Mouse (Mus musculus): ENCODE measurements around the gene Olfr1055. TPM values are rescaled to one million over a fixed set of nuclear protein-coding genes. Genes with fewer than 3 reads are reported as not detected.
"Not testable (repeated sequence)": the region's sequence is repeated elsewhere in the genome, so short reads cannot be mapped to it uniquely, and the experiment has no call there.

Gene Olfr1055
- total RNA-seq (2014; rRNA removed): not detected in 2 replicates
- polyA plus RNA-seq (2015; fragmentation: Nextera tagmentation; extraction: Ambion mirVana): not detected in 2 replicates

- Histone ChIP-seq H3K4me3 (ENCODE audit: low read depth, low read length) (no peak within 1 kb of the TSS), H3K4me2 (ENCODE audit: low read depth) (no peak within 1 kb of the TSS), H3K27me3 (ENCODE audit: insufficient read depth, low read length) (no peaks in the 10 kb centered on the region), H3K4me1 (ENCODE audit: insufficient read depth) (no peaks in the 10 kb centered on the region), H3K27ac (ENCODE audit: low read depth, low read length) (no peak within 1 kb of the TSS), H3K9me3 (ENCODE audit: low read length) (no peaks in the 10 kb centered on the region), H3K36me3 (ENCODE audit: insufficient read depth) (no peaks in the 10 kb centered on the region), H3K9ac (no peak within 1 kb of the TSS)
- DNase-seq (no peak), ATAC-seq (no peak)
- no peak for TF ChIP-seq CTCF (IDR thresholded peaks at IDR 0.05; ENCODE audit: low read depth)
- WGBS: 96% methylated on average over 5 of the region's 5 CpGs
These were observed at the start of gene Olfr1055 for GRCm38 (mm10) chr2:86350184-86350583. Gene Olfr1055, minus strand, starts transcription at chr2:86350284.

GRCm38 (mm10) chr2:86395114-86395513, 45.0 kb upstream of the Olfr1055 start:
- no peak overlapping the region for H3K4me2 ChIP-seq (ENCODE audit: low read depth)
- no peak overlapping the region for H3K4me3 ChIP-seq (ENCODE audit: low read depth, low read length)
- H3K27ac ChIP-seq (ENCODE audit: low read depth, low read length): no peak overlapping the region
- H3K27me3 ChIP-seq (ENCODE audit: insufficient read depth, low read length): no peaks in the 10 kb centered on the region
- DNase-seq: no peak
- H3K36me3 ChIP-seq (ENCODE audit: insufficient read depth): no peaks in the 10 kb centered on the region
- H3K4me1 ChIP-seq (ENCODE audit: insufficient read depth): no peaks in the 10 kb centered on the region
- WGBS: 87% methylated on average over 2 of the region's 2 CpGs
- no peak for ATAC-seq
- H3K9ac ChIP-seq: no peak overlapping the region
- no peak for TF ChIP-seq CTCF (IDR thresholded peaks at IDR 0.05; ENCODE audit: low read depth)
- no peaks in the 10 kb centered on the region for H3K9me3 ChIP-seq (ENCODE audit: low read length)

- not testable (repeated sequence) for H3K9me3 ChIP-seq (ENCODE audit: low read length); H3K36me3 ChIP-seq (ENCODE audit: insufficient read depth); H3K9ac ChIP-seq; H3K4me1 ChIP-seq (ENCODE audit: insufficient read depth); H3K4me2 ChIP-seq (ENCODE audit: low read depth); ATAC-seq; DNase-seq; H3K27ac ChIP-seq (ENCODE audit: low read depth, low read length); H3K4me3 ChIP-seq (ENCODE audit: low read depth, low read length); H3K27me3 ChIP-seq (ENCODE audit: insufficient read depth, low read length)
These were observed 38.4 kb upstream of the Olfr1055 start, which contains the start of gene Olfr1058 for GRCm38 (mm10) chr2:86388461-86388860. Gene Olfr1058, minus strand, starts transcription at chr2:86388561.

- H3K4me2 ChIP-seq (ENCODE audit: low read depth): no peak within 1 kb of the TSS
- H3K27ac ChIP-seq (ENCODE audit: low read depth, low read length): no peak within 1 kb of the TSS
- H3K4me1 ChIP-seq (ENCODE audit: insufficient read depth): no peaks in the 10 kb centered on the region
- H3K9ac ChIP-seq: no peak within 1 kb of the TSS
- ATAC-seq (no peak), DNase-seq (no peak)
- TF ChIP-seq CTCF (IDR thresholded peaks at IDR 0.05; ENCODE audit: low read depth): no peak
- H3K36me3 ChIP-seq (ENCODE audit: insufficient read depth): no peaks in the 10 kb centered on the region
- no peaks in the 10 kb centered on the region for H3K9me3 ChIP-seq (ENCODE audit: low read length)
- no peak within 1 kb of the TSS for H3K4me3 ChIP-seq (ENCODE audit: low read depth, low read length)
- H3K27me3 ChIP-seq (ENCODE audit: insufficient read depth, low read length): no peaks in the 10 kb centered on the region
These were observed 28.2 kb upstream of the Olfr1055 start, which contains the start of gene Olfr1057 for GRCm38 (mm10) chr2:86378293-86378692. Gene Olfr1057, minus strand, starts transcription at chr2:86378393.

- WGBS: no CpG with 5 or more reads among the region's 6 CpGs
- ATAC-seq: not testable (repeated sequence)
These were observed 16.3 kb upstream of the Olfr1055 start for GRCm38 (mm10) chr2:86366342-86366741.

GRCm38 (mm10) chr2:86362369-86362768, 12.3 kb upstream of the Olfr1055 start, which contains the start of gene Olfr1056:
Gene Olfr1056, minus strand, starts transcription at chr2:86362469.
- no peaks in the 10 kb centered on the region for H3K9me3 ChIP-seq (ENCODE audit: low read length)
- no peak within 1 kb of the TSS for H3K4me3 ChIP-seq (ENCODE audit: low read depth, low read length)
- H3K27me3 ChIP-seq (ENCODE audit: insufficient read depth, low read length): no peaks in the 10 kb centered on the region
- DNase-seq: no peak
- no peak within 1 kb of the TSS for H3K4me2 ChIP-seq (ENCODE audit: low read depth)
- no peak for TF ChIP-seq CTCF (IDR thresholded peaks at IDR 0.05; ENCODE audit: low read depth)
- H3K36me3 ChIP-seq (ENCODE audit: insufficient read depth): no peaks in the 10 kb centered on the region
- H3K4me1 ChIP-seq (ENCODE audit: insufficient read depth): no peaks in the 10 kb centered on the region
- H3K9ac ChIP-seq: no peak within 1 kb of the TSS
- no peak for ATAC-seq
- H3K27ac ChIP-seq (ENCODE audit: low read depth, low read length): no peak within 1 kb of the TSS

More at GRCm38 (mm10) chr2:86366342-86366741, 16.3 kb upstream of the Olfr1055 start:
- H3K9ac ChIP-seq; H3K9me3 ChIP-seq (ENCODE audit: low read length); H3K27ac ChIP-seq (ENCODE audit: low read depth, low read length); H3K4me1 ChIP-seq (ENCODE audit: insufficient read depth); H3K4me2 ChIP-seq (ENCODE audit: low read depth); DNase-seq; H3K4me3 ChIP-seq (ENCODE audit: low read depth, low read length); H3K36me3 ChIP-seq (ENCODE audit: insufficient read depth); H3K27me3 ChIP-seq (ENCODE audit: insufficient read depth, low read length): not testable (repeated sequence)

- not testable (repeated sequence) for H3K4me3 ChIP-seq (ENCODE audit: low read depth, low read length); H3K9ac ChIP-seq; H3K4me2 ChIP-seq (ENCODE audit: low read depth); H3K4me1 ChIP-seq (ENCODE audit: insufficient read depth); H3K9me3 ChIP-seq (ENCODE audit: low read length); ATAC-seq; H3K27ac ChIP-seq (ENCODE audit: low read depth, low read length); H3K27me3 ChIP-seq (ENCODE audit: insufficient read depth, low read length); H3K36me3 ChIP-seq (ENCODE audit: insufficient read depth)
- 65% methylated on average over 1 of the region's 1 CpGs for WGBS
- peak; percentile 4 for DNase-seq
These were observed 1.7 kb upstream of the Olfr1055 start for GRCm38 (mm10) chr2:86351751-86352150.

- H3K4me2 ChIP-seq (ENCODE audit: low read depth): no peak within 1 kb of the TSS
- WGBS: 87% methylated on average over 3 of the region's 3 CpGs
These were observed 14.8 kb downstream of the Olfr1055 start, which contains the start of gene Olfr1054 for GRCm38 (mm10) chr2:86335333-86335732. Gene Olfr1054, minus strand, starts transcription at chr2:86335433.

More at GRCm38 (mm10) chr2:86335333-86335732, 14.8 kb downstream of the Olfr1055 start, which contains the start of gene Olfr1054:
- H3K4me3 ChIP-seq (ENCODE audit: low read depth, low read length): no peak within 1 kb of the TSS
- DNase-seq (no peak), ATAC-seq (no peak)
- no peaks in the 10 kb centered on the region for H3K27me3 ChIP-seq (ENCODE audit: insufficient read depth, low read length)
- no peaks in the 10 kb centered on the region for H3K4me1 ChIP-seq (ENCODE audit: insufficient read depth)
- H3K36me3 ChIP-seq (ENCODE audit: insufficient read depth): no peaks in the 10 kb centered on the region
- H3K9me3 ChIP-seq (ENCODE audit: low read length): no peaks in the 10 kb centered on the region
- H3K9ac ChIP-seq: no peak within 1 kb of the TSS
- TF ChIP-seq CTCF (IDR thresholded peaks at IDR 0.05; ENCODE audit: low read depth): no peak
- no peak within 1 kb of the TSS for H3K27ac ChIP-seq (ENCODE audit: low read depth, low read length)

Data from forebrain, postnatal 0 days (tissue).